Mouse (Mus musculus) frontal cortex, postnatal 14 days (tissue): ENCODE results near the gene Axin1.
"Not testable (repeated sequence)": the region's sequence is repeated elsewhere in the genome, so short reads cannot be mapped to it uniquely, and the experiment has no call there.

Experiments used
- DNase-seq, 2 experiments: peaks; one replicate each; pipeline ENCODE4 v3.0.0; 2022; ENCODE audit warnings: low spot score in 2 of 2

Gene Axin1

GRCm38 (mm10) chr17:26119766-26120710 is 18.4 kb upstream of the Axin1 start:
- DNase-seq = no peak

DNA sequence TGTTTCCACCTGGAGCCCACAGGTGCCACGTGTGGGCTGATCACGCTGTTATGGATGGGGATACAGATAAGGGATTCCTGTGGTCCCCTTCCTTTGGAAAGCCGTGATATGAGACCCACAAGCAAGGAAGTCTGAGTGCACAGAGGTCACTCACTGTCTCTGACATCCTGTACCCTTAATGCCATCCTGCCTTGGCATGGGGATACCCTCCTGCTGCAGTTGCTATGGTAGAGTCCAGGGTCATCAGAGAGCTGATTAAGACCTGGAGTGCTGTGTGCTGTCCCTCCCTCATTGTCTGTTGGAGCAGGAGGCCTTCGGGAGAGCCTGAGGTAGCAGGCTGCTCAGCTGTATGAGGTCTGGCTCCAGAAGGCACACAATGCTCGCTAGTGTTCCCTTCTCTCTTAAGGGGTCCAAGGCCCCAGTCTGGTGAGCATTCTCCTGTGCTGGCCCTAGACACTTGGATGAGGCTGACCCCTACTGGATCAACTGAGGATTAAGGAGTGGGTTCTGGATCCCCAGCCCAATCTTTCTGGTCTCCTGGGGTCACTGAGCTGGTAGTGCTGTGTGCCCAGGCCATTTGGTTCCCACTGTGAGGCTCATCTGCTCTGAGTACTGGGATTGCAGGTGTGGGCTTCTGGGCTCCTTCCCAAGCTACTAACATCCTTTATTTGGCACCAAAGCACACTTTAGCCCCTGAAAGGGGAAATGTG is 15.9 kb upstream of the Axin1 start:
- no peak for DNase-seq

DNA sequence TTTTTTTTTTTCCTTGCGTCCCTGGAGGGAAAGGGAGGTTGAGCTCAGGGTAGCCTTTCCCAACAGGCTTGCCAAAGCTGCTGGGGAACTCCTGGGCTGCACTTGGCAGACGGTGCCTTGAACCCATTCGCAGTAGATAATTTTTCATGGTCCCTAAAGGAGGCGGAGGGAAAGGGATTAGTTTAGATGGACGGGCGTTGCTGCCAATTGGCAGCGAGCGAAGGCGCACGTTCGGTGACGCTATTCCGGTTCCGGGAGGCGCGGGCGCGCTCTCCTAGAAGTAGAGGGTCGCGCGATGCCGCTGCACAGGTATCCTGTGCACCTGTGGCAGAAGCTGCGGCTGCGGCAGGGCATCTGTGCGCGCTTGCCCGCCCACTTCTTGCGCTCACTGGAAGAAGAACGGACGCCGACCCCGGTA is 15.2 kb upstream of the Axin1 start, which contains the start of gene Mrpl28:
TSS of gene Mrpl28 (plus strand) at position 234 of the 418 bp plus-strand sequence.
- DNase-seq = peak; percentile 81 to 84

GRCm38 (mm10) chr17:26124560-26124959 is 13.9 kb upstream of the Axin1 start:
- no peak for DNase-seq

- DNase-seq = no peak
Observed at GRCm38 (mm10) chr17:26125226-26125625, 13.3 kb upstream of the Axin1 start.

- DNase-seq = no peak
Observed at GRCm38 (mm10) chr17:26131062-26131732, 7.3 kb upstream of the Axin1 start.

- no peak for DNase-seq
Observed at GRCm38 (mm10) chr17:26131856-26132853, 6.3 kb upstream of the Axin1 start.

DNA sequence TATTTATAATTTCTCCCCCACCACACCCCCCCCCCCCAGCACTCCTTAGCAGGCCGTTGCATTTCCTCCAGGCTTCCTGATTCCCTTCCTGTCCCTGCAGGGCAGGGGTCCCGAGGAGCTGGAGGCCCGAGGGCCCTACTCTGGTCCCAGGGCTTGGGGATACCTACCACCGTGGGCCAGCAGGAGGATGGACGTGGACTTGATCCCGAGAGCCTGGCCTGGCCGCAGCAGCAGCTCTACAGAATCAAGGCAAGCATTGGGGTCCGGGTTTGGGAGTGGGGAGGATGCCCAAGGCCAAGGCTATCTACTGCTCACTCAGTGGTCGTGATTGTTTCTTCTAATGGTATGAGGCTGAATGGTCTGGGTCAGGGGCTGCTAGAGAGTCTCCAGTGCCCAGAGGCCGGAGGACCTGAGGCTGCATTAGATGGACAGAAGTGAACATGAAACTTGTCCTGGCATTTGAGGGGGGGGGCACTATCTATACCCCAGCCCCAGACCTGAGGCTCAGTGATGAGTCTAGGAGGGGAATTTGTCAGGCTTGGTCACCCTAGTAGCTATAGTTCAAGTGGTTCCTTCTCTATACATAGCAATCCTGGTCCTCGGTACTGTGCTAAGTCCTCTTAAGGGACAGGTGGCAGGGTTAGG is 1.3 kb upstream of the Axin1 start:
- DNase-seq = no peak

GRCm38 (mm10) chr17:26137751-26138130 is 747 bp upstream of the Axin1 start:
- DNase-seq = no peak

DNA sequence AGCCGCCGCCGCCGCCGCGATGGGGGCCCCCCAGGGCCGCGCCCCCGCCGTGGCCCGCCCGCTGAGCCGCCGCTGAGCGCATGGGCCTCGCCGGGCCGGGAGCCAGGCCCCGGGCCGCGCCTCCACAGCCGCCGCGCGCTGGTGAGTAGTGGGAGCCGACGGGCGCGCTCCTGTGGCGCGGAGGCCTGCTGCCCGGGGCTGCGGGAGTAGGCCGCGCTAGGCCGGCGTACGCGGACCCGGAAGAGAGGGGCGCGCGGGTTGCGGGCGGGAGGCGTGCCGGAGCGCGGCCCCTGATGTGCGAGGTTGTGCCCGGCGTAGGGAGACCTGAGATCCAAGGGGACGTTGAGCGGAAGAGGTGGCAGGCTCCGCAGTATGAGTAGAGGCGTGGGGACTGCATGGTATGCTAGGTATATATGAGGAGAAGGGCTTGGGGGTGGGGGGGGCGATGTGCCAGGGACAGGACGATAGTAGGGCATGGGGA is 453 bp downstream of the Axin1 start:
- no peak for DNase-seq

GRCm38 (mm10) chr17:26142796-26143195 is 4.3 kb downstream of the Axin1 start:
- DNase-seq = no peak

DNA sequence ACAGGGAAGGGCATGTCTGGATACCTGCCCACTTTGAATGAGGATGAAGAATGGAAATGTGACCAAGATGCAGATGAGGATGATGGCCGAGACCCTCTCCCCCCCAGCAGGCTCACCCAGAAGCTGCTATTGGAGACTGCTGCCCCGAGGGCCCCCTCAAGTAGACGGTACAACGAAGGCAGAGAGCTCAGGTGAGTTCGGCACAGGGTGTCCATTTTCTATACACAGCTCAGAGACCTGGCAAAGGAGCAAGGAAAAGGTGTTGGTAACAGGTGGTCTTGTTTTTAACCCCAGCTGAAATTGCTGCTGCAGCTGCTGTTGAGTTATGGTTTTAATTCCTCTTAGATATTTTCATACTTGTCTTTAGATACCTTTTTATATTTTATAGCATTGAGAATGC is 4.9 kb downstream of the Axin1 start:
- no peak for DNase-seq

DNA sequence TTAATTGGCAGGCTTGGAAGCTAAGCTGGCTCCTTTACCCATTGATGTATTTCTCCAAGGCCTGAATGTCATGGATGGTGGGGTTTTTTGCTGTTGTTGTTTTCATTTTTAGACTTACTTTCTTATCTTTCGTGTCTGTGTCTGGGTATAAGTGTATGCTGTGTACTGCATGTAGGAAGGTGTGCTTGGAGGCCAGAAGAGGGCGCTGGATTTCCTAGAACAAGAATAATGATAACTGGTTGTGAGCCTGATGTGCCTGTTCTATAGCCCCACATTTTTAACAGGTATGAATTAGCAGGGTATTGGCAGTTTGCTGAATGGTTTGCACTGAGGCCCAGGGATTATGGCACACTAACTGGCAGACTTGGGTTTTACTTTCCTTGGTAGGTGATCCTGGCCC is 10.6 kb downstream of the Axin1 start:
- no peak for DNase-seq

DNA sequence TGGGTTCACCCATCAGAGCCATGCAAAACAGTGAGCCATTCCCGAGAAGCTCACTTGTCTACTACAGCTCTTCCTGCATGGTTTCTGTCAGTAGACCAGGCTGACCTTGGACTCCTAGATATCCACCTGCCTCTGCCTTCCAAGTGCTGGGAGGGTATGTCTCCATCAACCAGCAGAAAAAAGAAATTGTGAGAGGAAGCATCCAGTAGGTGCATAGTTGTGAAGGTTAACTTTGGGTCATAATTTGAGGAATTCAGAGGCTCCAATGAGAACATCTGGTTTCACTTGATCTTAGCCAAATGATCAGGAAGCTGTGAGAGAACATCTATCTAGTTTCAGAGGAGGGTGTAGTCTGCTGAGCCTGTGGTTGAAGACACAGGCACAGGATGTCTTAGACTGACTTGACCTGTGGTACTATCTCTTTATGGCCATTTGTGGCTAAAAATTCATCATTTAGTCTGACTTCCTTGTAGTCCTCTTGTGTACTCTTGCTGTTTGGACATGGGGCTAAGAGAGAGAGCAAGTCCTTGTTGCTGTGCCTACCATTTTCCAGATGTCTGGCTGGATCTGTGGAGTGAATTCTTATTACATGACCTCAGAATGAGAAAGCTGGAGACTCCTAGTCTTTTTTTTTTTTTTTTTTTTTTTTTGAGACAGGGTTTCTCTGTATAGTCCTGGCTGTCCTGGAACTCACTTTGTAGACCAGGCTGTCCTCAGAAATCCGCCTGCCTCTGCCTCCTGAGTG is 13.6 kb downstream of the Axin1 start:
- no peak for DNase-seq

- no peak for DNase-seq
Observed at GRCm38 (mm10) chr17:26162736-26163135, 24.2 kb downstream of the Axin1 start.

GRCm38 (mm10) chr17:26168039-26168438 is 29.6 kb downstream of the Axin1 start:
- no peak for DNase-seq

GRCm38 (mm10) chr17:26175248-26175647 is 36.8 kb downstream of the Axin1 start:
- DNase-seq = not testable (repeated sequence)

- no peak for DNase-seq
Observed at GRCm38 (mm10) chr17:26178611-26179010, 40.1 kb downstream of the Axin1 start.

DNA sequence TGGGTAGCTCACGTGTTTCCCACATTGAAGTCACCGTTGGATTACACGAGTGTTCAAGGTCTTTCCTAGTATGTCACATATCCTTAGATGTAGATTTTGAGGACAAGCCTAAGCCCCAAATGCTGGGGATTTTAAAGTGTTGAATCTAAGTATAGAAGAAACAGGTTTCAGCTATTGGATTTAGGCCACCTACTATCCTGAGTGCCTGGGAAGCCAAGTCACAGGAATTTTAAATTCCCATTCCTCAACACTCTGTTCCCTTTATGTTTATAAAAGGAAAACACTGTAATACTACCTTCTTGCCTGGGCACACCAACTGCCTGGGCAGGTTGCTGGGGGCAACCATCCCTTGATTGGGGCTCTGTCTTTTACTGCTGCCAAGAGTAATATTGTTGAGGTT is 42.7 kb downstream of the Axin1 start:
- DNase-seq = no peak

GRCm38 (mm10) chr17:26187592-26187991 is 49.1 kb downstream of the Axin1 start:
- DNase-seq = no peak
